Mouse (Mus musculus) heart, embryonic 10.5 days (tissue): Measurements from ENCODE around the gene Rab21. TPM values are rescaled to one million over a fixed set of nuclear protein-coding genes. Genes with fewer than 3 reads are reported as not detected.

Experiments used
- DNase-seq: peaks from one replicate; pipeline ENCODE4 v3.0.0-alpha.2; 2017; ENCODE audit warnings: low spot score
- H3K27ac ChIP-seq: fragments of 300-500 bp; sonication (generic); 2 replicates; pipeline ENCODE4 v1.5.1; 2016; ENCODE audit warnings: mild to moderate bottlenecking
- H3K27me3 ChIP-seq: fragments of 300-500 bp; sonication (generic); 2 replicates; pipeline ENCODE4 v1.6.1; 2016; ENCODE audit warnings: mild to moderate bottlenecking; ENCODE audit not compliant: poor library complexity, insufficient read depth, severe bottlenecking
- H3K36me3 ChIP-seq: fragments of 300-500 bp; sonication (generic); 2 replicates; pipeline ENCODE4 v1.6.1; 2016; ENCODE audit warnings: mild to moderate bottlenecking, moderate library complexity
- H3K4me1 ChIP-seq: fragments of 300-500 bp; sonication (generic); 2 replicates; pipeline ENCODE4 v1.6.1; 2016; ENCODE audit warnings: mild to moderate bottlenecking
- H3K4me3 ChIP-seq: fragments of 300-500 bp; sonication (generic); 2 replicates; pipeline ENCODE4 v1.5.1; 2016; ENCODE audit warnings: mild to moderate bottlenecking, moderate library complexity
- H3K9me3 ChIP-seq: fragments of 300-500 bp; sonication (generic); 2 replicates; pipeline ENCODE4 v1.6.1; 2016; ENCODE audit warnings: mild to moderate bottlenecking, moderate library complexity
- WGBS: fragments of 180-500 bp; shearing (Covaris S2); methylation state at CpG from one replicate; pipeline ENCODE4 v1.1.7; 2016; 5-methylcytosine and 5-hydroxymethylcytosine counted together
- polyA plus RNA-seq: library from polyadenylated mRNA; unstranded; fragments of >200 nt; fragmentation: Nextera tagmentation; extraction: Ambion mirVana; gene quantifications from 2 replicates; pipeline ENCODE4 v1.2.1, GENCODE M21; 2016

Gene Rab21
- polyA plus RNA-seq, 1 experiment from 2014 or later = 3.6 TPM

GRCm38 (mm10) chr10:115316313-115316712 lies 919 bp upstream of the Rab21 start:
- peak overlapping the region; percentile 98 for H3K27ac ChIP-seq

GRCm38 (mm10) chr10:115314582-115315452 lies 577 bp downstream of the Rab21 start:
- peak overlapping the region; percentile 93 for H3K4me3 ChIP-seq
- H3K27me3 ChIP-seq = no peaks in the 10 kb centered on the region
- 3% methylated on average over 52 of the region's 73 CpGs for WGBS
- peaks cover 44% of the 10 kb centered on the region for H3K4me1 ChIP-seq
- DNase-seq = peak; percentile 80
- H3K36me3 ChIP-seq = no peaks in the 10 kb centered on the region
- H3K9me3 ChIP-seq = no peaks in the 10 kb centered on the region
- peak overlapping the region; percentile 98 for H3K27ac ChIP-seq

More at GRCm38 (mm10) chr10:115316313-115316712, 919 bp upstream of the Rab21 start:
- peaks cover 30% of the 10 kb centered on the region for H3K4me1 ChIP-seq
- H3K27me3 ChIP-seq = no peaks in the 10 kb centered on the region
- no peaks in the 10 kb centered on the region for H3K36me3 ChIP-seq
- peak; percentile 57 for DNase-seq
- H3K4me3 ChIP-seq = peak overlapping the region; percentile 93
- WGBS = 54% methylated on average over 11 of the region's 11 CpGs
- H3K9me3 ChIP-seq = no peaks in the 10 kb centered on the region

- Histone ChIP-seq H3K4me1 (peaks cover 49% of the 10 kb centered on the region), H3K27me3 (no peaks in the 10 kb centered on the region), H3K36me3 (no peaks in the 10 kb centered on the region), H3K9me3 (no peaks in the 10 kb centered on the region), H3K27ac (peak overlapping the region; percentile 98), H3K4me3 (peak overlapping the region; percentile 93)
- peak; percentile 55 for DNase-seq
- 26% methylated on average over 6 of the region's 6 CpGs for WGBS
Measured at GRCm38 (mm10) chr10:115314287-115314581, 1.2 kb downstream of the Rab21 start.

DNA sequence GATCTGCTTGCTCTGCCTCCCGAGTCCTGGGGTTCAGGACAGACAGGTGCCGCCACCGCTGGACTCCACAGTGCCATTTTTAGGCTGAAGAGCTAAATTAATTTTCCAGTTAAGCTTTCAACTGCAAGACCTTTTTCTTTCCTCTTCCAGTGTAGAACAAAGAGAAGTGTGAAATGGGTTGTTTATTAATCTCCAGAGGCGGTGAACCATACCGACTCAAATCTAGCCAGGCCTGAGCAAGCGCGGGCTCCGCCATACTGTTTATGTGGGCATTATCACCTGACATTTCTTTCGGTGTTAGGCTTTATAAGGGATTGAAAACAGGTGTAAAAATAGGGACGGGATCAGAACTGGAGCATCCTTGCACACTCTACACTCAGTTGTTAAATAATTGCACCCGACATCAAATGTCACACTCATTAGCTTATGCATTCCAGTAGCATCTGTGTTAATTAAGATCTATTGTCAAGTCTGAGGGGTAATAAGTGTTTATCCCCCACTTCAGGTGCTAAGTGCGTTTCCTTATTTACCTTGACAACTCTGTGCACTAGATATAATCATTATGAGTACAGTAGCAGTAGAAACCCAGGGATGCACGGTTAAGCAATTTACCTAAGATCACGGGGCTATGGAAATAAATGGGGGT lies 1.6 kb downstream of the Rab21 start:
- H3K36me3 ChIP-seq = no peaks in the 10 kb centered on the region
- peak overlapping the region; percentile 93 for H3K4me3 ChIP-seq
- no peaks in the 10 kb centered on the region for H3K9me3 ChIP-seq
- H3K27me3 ChIP-seq = no peaks in the 10 kb centered on the region
- 84% methylated on average over 14 of the region's 14 CpGs for WGBS
- DNase-seq = peak; percentile 33
- H3K4me1 ChIP-seq = peaks cover 51% of the 10 kb centered on the region
- H3K27ac ChIP-seq = 0 out of 2 replicates have a peak overlapping the region, but pooled peaks have one; percentile 10

DNA sequence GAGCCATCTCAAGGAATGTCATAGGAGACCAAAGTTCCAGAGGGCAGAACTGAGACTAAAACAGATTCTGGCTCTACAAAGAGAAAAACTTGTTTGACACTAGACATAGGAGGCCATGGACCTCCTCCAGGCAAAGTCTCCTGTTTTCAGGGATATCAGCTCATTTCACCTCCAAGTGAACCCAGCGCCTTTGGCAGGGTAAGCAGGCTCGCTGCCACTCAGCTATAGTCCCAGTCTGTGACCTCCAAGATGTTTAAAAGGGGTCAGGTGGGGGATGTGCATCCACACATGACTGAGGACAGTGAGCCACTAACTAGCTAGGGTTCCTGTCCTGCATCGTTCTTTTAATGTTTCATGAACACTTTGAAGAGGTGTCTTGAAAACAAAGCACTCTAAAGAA lies 2.7 kb downstream of the Rab21 start:
- peak; percentile 73 for DNase-seq
- Histone ChIP-seq H3K27me3 (no peaks in the 10 kb centered on the region), H3K4me1 (peaks cover 51% of the 10 kb centered on the region), H3K4me3 (peak overlapping the region; percentile 24), H3K36me3 (no peaks in the 10 kb centered on the region), H3K27ac (peak overlapping the region; percentile 59), H3K9me3 (no peaks in the 10 kb centered on the region)
- WGBS = 47% methylated on average over 3 of the region's 3 CpGs

GRCm38 (mm10) chr10:115312194-115312593 lies 3.2 kb downstream of the Rab21 start:
- WGBS = 85% methylated on average over 5 of the region's 5 CpGs

GRCm38 (mm10) chr10:115311263-115311965 lies 4.0 kb downstream of the Rab21 start:
- H3K27ac ChIP-seq = no peak overlapping the region
- no peak overlapping the region for H3K4me3 ChIP-seq
- H3K9me3 ChIP-seq = no peaks in the 10 kb centered on the region
- peaks cover 53% of the 10 kb centered on the region for H3K4me1 ChIP-seq
- no peaks in the 10 kb centered on the region for H3K27me3 ChIP-seq
- 89% methylated on average over 14 of the region's 14 CpGs for WGBS
- no peaks in the 10 kb centered on the region for H3K36me3 ChIP-seq
- DNase-seq = peak; percentile 66

More at GRCm38 (mm10) chr10:115312194-115312593, 3.2 kb downstream of the Rab21 start:
- no peaks in the 10 kb centered on the region for H3K9me3 ChIP-seq
- H3K4me1 ChIP-seq = peaks cover 51% of the 10 kb centered on the region
- peak; percentile 24 for DNase-seq
- H3K4me3 ChIP-seq = peak overlapping the region; percentile 24; the same call in 1 of the 2 replicates
- H3K27me3 ChIP-seq = no peaks in the 10 kb centered on the region
- no peaks in the 10 kb centered on the region for H3K36me3 ChIP-seq
- peak overlapping the region; percentile 59 for H3K27ac ChIP-seq

- WGBS = 90% methylated on average over 4 of the region's 4 CpGs
- peak; percentile 60 for DNase-seq
- no peaks in the 10 kb centered on the region for H3K9me3 ChIP-seq
- peaks cover 55% of the 10 kb centered on the region for H3K4me1 ChIP-seq
- no peaks in the 10 kb centered on the region for H3K27me3 ChIP-seq
- no peaks in the 10 kb centered on the region for H3K36me3 ChIP-seq
- H3K27ac ChIP-seq = no peak overlapping the region
- H3K4me3 ChIP-seq = no peak overlapping the region
Measured at GRCm38 (mm10) chr10:115309191-115309590, 6.2 kb downstream of the Rab21 start.

DNA sequence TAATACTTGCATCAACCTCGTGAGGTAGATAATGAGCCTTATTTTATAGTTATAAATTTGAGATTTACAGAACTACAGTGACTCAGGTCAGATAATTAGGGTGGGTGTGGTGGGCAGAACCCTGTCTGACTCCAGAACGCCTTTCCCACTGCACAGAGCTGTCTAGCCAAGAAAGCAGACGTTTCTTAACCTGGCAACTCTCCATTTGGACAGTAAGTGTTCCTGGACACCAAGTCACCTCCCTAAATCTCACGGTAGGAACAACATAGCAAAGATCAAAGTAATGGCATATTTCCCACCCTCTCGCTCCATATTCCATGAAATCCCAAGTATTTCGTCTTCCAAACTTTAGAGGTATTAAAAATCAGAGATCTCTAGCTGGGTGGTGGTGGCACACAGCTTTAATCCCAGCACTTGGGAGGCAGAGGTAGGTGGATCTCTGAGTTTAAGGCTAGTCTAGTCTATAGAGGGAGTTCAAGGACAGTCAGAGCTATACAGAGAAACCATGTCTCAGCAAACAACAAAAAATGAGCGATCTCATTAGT lies 8.0 kb downstream of the Rab21 start:
- H3K4me1 ChIP-seq = peaks cover 38% of the 10 kb centered on the region
- no peaks in the 10 kb centered on the region for H3K27me3 ChIP-seq
- H3K9me3 ChIP-seq = no peaks in the 10 kb centered on the region
- peaks cover 10% of the 10 kb centered on the region; the same call in 1 of the 2 replicates for H3K36me3 ChIP-seq
- peak; percentile 58 for DNase-seq
- H3K4me3 ChIP-seq = no peak overlapping the region
- no peak overlapping the region for H3K27ac ChIP-seq
- 87% methylated on average over 7 of the region's 7 CpGs for WGBS

- 91% methylated on average over 4 of the region's 4 CpGs for WGBS
- peaks cover 50% of the 10 kb centered on the region for H3K36me3 ChIP-seq
Measured at GRCm38 (mm10) chr10:115298683-115299082, 16.7 kb downstream of the Rab21 start.

GRCm38 (mm10) chr10:115297582-115297981 lies 17.8 kb downstream of the Rab21 start:
- Histone ChIP-seq H3K9me3 (no peaks in the 10 kb centered on the region), H3K27me3 (no peaks in the 10 kb centered on the region), H3K4me1 (no peaks in the 10 kb centered on the region), H3K27ac (no peak overlapping the region), H3K4me3 (no peak overlapping the region), H3K36me3 (peaks cover 55% of the 10 kb centered on the region)
- DNase-seq = peak; percentile 16
- 84% methylated on average over 5 of the region's 5 CpGs for WGBS

More at GRCm38 (mm10) chr10:115298683-115299082, 16.7 kb downstream of the Rab21 start:
- Histone ChIP-seq H3K9me3 (no peaks in the 10 kb centered on the region), H3K27me3 (no peaks in the 10 kb centered on the region), H3K4me3 (no peak overlapping the region), H3K27ac (no peak overlapping the region), H3K4me1 (no peaks in the 10 kb centered on the region)
- DNase-seq = no peak

DNA sequence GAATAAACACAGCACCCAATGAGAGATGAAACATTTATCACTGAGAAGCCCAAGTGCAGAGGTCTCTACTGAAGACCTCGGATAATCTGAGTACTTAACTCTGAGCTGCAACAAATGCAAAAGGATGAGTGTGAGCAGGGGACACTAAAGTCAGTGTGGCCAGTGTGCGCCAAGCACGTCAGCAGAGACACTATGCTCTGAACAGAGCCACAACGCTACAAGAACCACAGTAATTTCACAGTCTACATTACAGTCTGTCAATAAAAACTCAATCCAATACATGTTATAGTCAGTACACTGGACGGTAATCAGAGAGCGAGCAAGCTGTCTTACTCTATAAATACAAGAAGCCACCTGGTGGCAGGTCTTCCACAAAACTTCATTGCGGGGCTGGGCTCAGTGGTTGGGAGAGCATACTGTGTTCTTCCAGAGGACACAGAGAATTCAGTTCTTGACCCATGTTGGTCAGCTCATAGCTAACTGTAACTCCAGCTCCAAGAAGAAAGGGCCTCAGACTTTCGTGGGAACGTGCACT lies 18.9 kb downstream of the Rab21 start:
- Histone ChIP-seq H3K27ac (no peak overlapping the region), H3K4me3 (no peak overlapping the region), H3K4me1 (no peaks in the 10 kb centered on the region), H3K9me3 (no peaks in the 10 kb centered on the region), H3K27me3 (no peaks in the 10 kb centered on the region), H3K36me3 (peaks cover 62% of the 10 kb centered on the region)
- DNase-seq = peak; percentile 66
- 83% methylated on average over 9 of the region's 9 CpGs for WGBS
